Mouse (Mus musculus): ENCODE data around the gene Pck2. TPM values are rescaled to one million over a fixed set of nuclear protein-coding genes. Genes with fewer than 3 reads are reported as not detected.
A peak's percentile ranks its signal among the peaks of the same experiment; 100 is the strongest.

The Pck2 gene
- polyA plus RNA-seq, 1 experiment = 21.0 TPM

GRCm38 (mm10) chr14:55575302-55575701, 35.2 kb downstream of the Pck2 start, which contains the start of gene Fitm1:
Gene Fitm1 (plus strand): TSS chr14:55575617.
- no peaks in the 10 kb centered on the region for H3K4me1 ChIP-seq (ENCODE audit: control insufficient read depth, insufficient read depth, insufficient read length, low read length)
- no peak within 1 kb of the TSS for H3K4me3 ChIP-seq (ENCODE audit: low read depth, low read length)
- TF ChIP-seq CTCF (IDR thresholded peaks at IDR 0.05; ENCODE audit: extremely low read depth, insufficient read length, insufficient replicate concordance, low read depth, low read length) (no peak), POLR2A (IDR thresholded peaks at IDR 0.05; ENCODE audit: low read depth, low read length) (no peak)
- peaks cover 8% of the 10 kb centered on the region for H3K36me3 ChIP-seq (ENCODE audit: control insufficient read depth, insufficient read depth, low read length)
- no peak within 1 kb of the TSS for H3K27ac ChIP-seq (ENCODE audit: insufficient read depth, low read depth, low read length)
- 84% methylated on average over 8 of the region's 8 CpGs for WGBS
- no peaks in the 10 kb centered on the region for H3K27me3 ChIP-seq (ENCODE audit: control insufficient read depth, insufficient read depth, low read length)

GRCm38 (mm10) chr14:55575711-55576110, 35.6 kb downstream of the Pck2 start:
- Histone ChIP-seq H3K4me1 (ENCODE audit: control insufficient read depth, insufficient read depth, insufficient read length, low read length) (no peaks in the 10 kb centered on the region), H3K4me3 (ENCODE audit: low read depth, low read length) (no peak overlapping the region), H3K36me3 (ENCODE audit: control insufficient read depth, insufficient read depth, low read length) (peaks cover 12% of the 10 kb centered on the region), H3K27ac (ENCODE audit: insufficient read depth, low read depth, low read length) (no peak overlapping the region), H3K27me3 (ENCODE audit: control insufficient read depth, insufficient read depth, low read length) (no peaks in the 10 kb centered on the region)
- WGBS = 81% methylated on average over 13 of the region's 13 CpGs
- no peak for TF ChIP-seq CTCF (IDR thresholded peaks at IDR 0.05; ENCODE audit: extremely low read depth, insufficient read length, insufficient replicate concordance, low read depth, low read length)
- no peak for TF ChIP-seq POLR2A (IDR thresholded peaks at IDR 0.05; ENCODE audit: low read depth, low read length)

- H3K27ac ChIP-seq (ENCODE audit: insufficient read depth, low read depth, low read length) = no peak overlapping the region
- WGBS = 81% methylated on average over 16 of the region's 16 CpGs
Measured at GRCm38 (mm10) chr14:55576376-55576775, 36.3 kb downstream of the Pck2 start.

GRCm38 (mm10) chr14:55577871-55578667, 38.0 kb downstream of the Pck2 start, which contains the start of gene Psme1:
Gene Psme1 (plus strand): TSS chr14:55578123.
- WGBS = under 1% methylated on average over 32 of the region's 32 CpGs
- H3K36me3 ChIP-seq (ENCODE audit: control insufficient read depth, insufficient read depth, low read length) = peaks cover 27% of the 10 kb centered on the region

More at GRCm38 (mm10) chr14:55576376-55576775, 36.3 kb downstream of the Pck2 start:
- Histone ChIP-seq H3K4me3 (ENCODE audit: low read depth, low read length) (no peak overlapping the region), H3K27me3 (ENCODE audit: control insufficient read depth, insufficient read depth, low read length) (no peaks in the 10 kb centered on the region), H3K36me3 (ENCODE audit: control insufficient read depth, insufficient read depth, low read length) (peaks cover 19% of the 10 kb centered on the region), H3K4me1 (ENCODE audit: control insufficient read depth, insufficient read depth, insufficient read length, low read length) (no peaks in the 10 kb centered on the region)
- TF ChIP-seq POLR2A (IDR thresholded peaks at IDR 0.05; ENCODE audit: low read depth, low read length) = no peak
- no peak for TF ChIP-seq CTCF (IDR thresholded peaks at IDR 0.05; ENCODE audit: extremely low read depth, insufficient read length, insufficient replicate concordance, low read depth, low read length)

GRCm38 (mm10) chr14:55578668-55579269, 38.7 kb downstream of the Pck2 start:
- Histone ChIP-seq H3K27ac (ENCODE audit: insufficient read depth, low read depth, low read length) (peak overlapping the region; percentile 80), H3K36me3 (ENCODE audit: control insufficient read depth, insufficient read depth, low read length) (peaks cover 27% of the 10 kb centered on the region), H3K27me3 (ENCODE audit: control insufficient read depth, insufficient read depth, low read length) (no peaks in the 10 kb centered on the region), H3K4me1 (ENCODE audit: control insufficient read depth, insufficient read depth, insufficient read length, low read length) (no peaks in the 10 kb centered on the region), H3K4me3 (ENCODE audit: low read depth, low read length) (peak overlapping the region; percentile 92)
- WGBS = 11% methylated on average over 6 of the region's 6 CpGs
- no peak for TF ChIP-seq CTCF (IDR thresholded peaks at IDR 0.05; ENCODE audit: extremely low read depth, insufficient read length, insufficient replicate concordance, low read depth, low read length)

More at GRCm38 (mm10) chr14:55577871-55578667, 38.0 kb downstream of the Pck2 start, which contains the start of gene Psme1:
- Histone ChIP-seq H3K27ac (ENCODE audit: insufficient read depth, low read depth, low read length) (peak within 1 kb of the TSS; percentile 80), H3K4me3 (ENCODE audit: low read depth, low read length) (peak within 1 kb of the TSS; percentile 92), H3K27me3 (ENCODE audit: control insufficient read depth, insufficient read depth, low read length) (no peaks in the 10 kb centered on the region), H3K4me1 (ENCODE audit: control insufficient read depth, insufficient read depth, insufficient read length, low read length) (no peaks in the 10 kb centered on the region)
- no peak for TF ChIP-seq CTCF (IDR thresholded peaks at IDR 0.05; ENCODE audit: extremely low read depth, insufficient read length, insufficient replicate concordance, low read depth, low read length)
- TF ChIP-seq POLR2A (IDR thresholded peaks at IDR 0.05; ENCODE audit: low read depth, low read length) = peak; percentile 60; the same call in 1 of the 2 replicates

- Histone ChIP-seq H3K36me3 (ENCODE audit: control insufficient read depth, insufficient read depth, low read length) (peaks cover 27% of the 10 kb centered on the region), H3K4me3 (ENCODE audit: low read depth, low read length) (no peak overlapping the region), H3K27ac (ENCODE audit: insufficient read depth, low read depth, low read length) (no peak overlapping the region), H3K27me3 (ENCODE audit: control insufficient read depth, insufficient read depth, low read length) (no peaks in the 10 kb centered on the region), H3K4me1 (ENCODE audit: control insufficient read depth, insufficient read depth, insufficient read length, low read length) (no peaks in the 10 kb centered on the region)
- WGBS = 86% methylated on average over 23 of the region's 23 CpGs
- TF ChIP-seq POLR2A (IDR thresholded peaks at IDR 0.05; ENCODE audit: low read depth, low read length) = no peak
- TF ChIP-seq CTCF (IDR thresholded peaks at IDR 0.05; ENCODE audit: extremely low read depth, insufficient read length, insufficient replicate concordance, low read depth, low read length) = 0 out of 2 replicates have a peak, but pooled peaks have one; percentile 5
Measured at GRCm38 (mm10) chr14:55579511-55580496, 39.7 kb downstream of the Pck2 start.
